Mouse (Mus musculus) kidney, embryonic 14.5 days (tissue): Measurements from ENCODE around the gene Gm12166. TPM values are rescaled to one million over a fixed set of nuclear protein-coding genes. Genes with fewer than 3 reads are reported as not detected.

Experiments
- ATAC-seq: fragments of 200-750 bp; cut with Nextera tagmentation; 2 replicates; pipeline ENCODE4 v1.8.0; 2017; ENCODE audit warnings: moderate number of reproducible peaks, mild to moderate bottlenecking, moderate TSS enrichment, moderate library complexity; ENCODE audit not compliant: low FRiP score, low TSS enrichment
- H3K27ac ChIP-seq: fragments of 300-500 bp; sonication (generic); 2 replicates; pipeline ENCODE4 v1.5.1; 2014; ENCODE audit warnings: low read depth, mild to moderate bottlenecking, low read length, moderate library complexity, mixed read lengths
- H3K27me3 ChIP-seq: fragments of 300-500 bp; sonication (generic); 2 replicates; pipeline ENCODE4 v1.6.1; 2014; ENCODE audit warnings: mild to moderate bottlenecking, low read length; ENCODE audit not compliant: control insufficient read depth, insufficient read depth
- H3K36me3 ChIP-seq: fragments of 300-500 bp; sonication (generic); 2 replicates; pipeline ENCODE4 v1.6.1; 2014; ENCODE audit warnings: low read length, mixed read lengths; ENCODE audit not compliant: control insufficient read depth, insufficient read depth
- H3K4me1 ChIP-seq: fragments of 300-500 bp; sonication (generic); 2 replicates; pipeline ENCODE4 v1.6.1; 2014; ENCODE audit warnings: low read length, mixed read lengths; ENCODE audit not compliant: control insufficient read depth, insufficient read depth
- H3K4me2 ChIP-seq: fragments of 300-500 bp; sonication (generic); replicated peaks from 2 replicates; pipeline ENCODE4 v1.6.1; 2014; ENCODE audit warnings: low read depth, mild to moderate bottlenecking, low read length
- H3K4me3 ChIP-seq: fragments of 300-500 bp; sonication (generic); 2 replicates; pipeline ENCODE4 v1.5.1; 2014; ENCODE audit warnings: mild to moderate bottlenecking, low read length
- H3K9ac ChIP-seq: fragments of 300-500 bp; sonication (generic); 2 replicates; pipeline ENCODE4 v1.6.1; 2014; ENCODE audit warnings: low read depth, mild to moderate bottlenecking, low read length, moderate library complexity
- H3K9me3 ChIP-seq: fragments of 300-500 bp; sonication (generic); 2 replicates; pipeline ENCODE4 v1.6.1; 2016; ENCODE audit warnings: low read length; ENCODE audit not compliant: control insufficient read depth
- WGBS: fragments of 180-500 bp; shearing (Covaris S2); extraction: QIAGEN DNeasy Blood & Tissue Kit; methylation state at CpG from one replicate; pipeline ENCODE4 v1.1.7; 2014; 5-methylcytosine and 5-hydroxymethylcytosine counted together
- polyA plus RNA-seq: library from polyadenylated mRNA; unstranded; fragments of >200 nt; fragmentation: Nextera tagmentation; extraction: Ambion mirVana; gene quantifications from 2 replicates; pipeline ENCODE4 v1.2.1, GENCODE M21; 2014

Gm12166 gene
- polyA plus RNA-seq, 1 experiment from 2014 or later, result 5.0 TPM

DNA sequence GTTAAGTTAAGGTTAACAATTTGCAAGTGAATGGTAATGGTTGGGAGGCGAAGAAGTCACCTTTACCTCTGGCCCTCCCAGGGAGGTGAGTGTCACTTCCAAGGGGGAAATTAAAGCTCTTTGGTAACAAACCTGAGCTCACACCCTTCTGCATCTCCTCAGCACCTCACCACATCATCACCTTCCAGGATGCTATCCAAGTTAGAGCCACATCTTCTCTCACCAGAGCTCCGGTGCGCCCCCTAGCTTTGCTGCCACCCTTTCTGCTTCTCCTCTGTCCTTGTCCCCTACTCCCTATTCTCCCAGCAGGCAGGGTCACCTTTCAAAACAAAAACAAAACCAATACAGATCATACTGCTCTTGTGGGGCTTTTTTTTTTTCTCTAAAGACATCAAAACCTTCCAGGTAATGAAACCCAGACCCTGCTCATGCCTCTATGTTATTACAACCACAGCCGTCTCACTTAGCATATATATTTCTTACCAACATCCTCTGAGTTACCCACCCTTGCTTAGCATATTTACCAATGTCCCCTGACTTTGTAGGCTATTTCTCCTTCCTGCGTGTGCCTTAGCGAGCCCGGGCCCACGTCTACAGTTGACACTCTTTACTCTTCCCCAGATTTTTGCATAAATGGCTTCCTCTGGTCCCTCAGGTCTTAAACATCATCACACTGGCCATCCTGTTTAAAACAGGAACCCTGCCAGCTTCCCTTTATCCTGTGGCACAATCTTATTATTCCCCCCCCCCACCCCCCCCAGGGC, 7.9 kb upstream of the Gm12166 start:
- no peak overlapping the region for H3K4me2 ChIP-seq
- peaks cover 5% of the 10 kb centered on the region; the same call in 1 of the 2 replicates for H3K36me3 ChIP-seq
- no peaks in the 10 kb centered on the region for H3K27me3 ChIP-seq
- H3K9ac ChIP-seq, result no peak overlapping the region
- ATAC-seq, result no peak
- H3K27ac ChIP-seq, result no peak overlapping the region
- peaks cover 28% of the 10 kb centered on the region for H3K4me1 ChIP-seq
- no peaks in the 10 kb centered on the region for H3K9me3 ChIP-seq
- no peak overlapping the region for H3K4me3 ChIP-seq
- WGBS, result 75% methylated on average over 8 of the region's 8 CpGs

DNA sequence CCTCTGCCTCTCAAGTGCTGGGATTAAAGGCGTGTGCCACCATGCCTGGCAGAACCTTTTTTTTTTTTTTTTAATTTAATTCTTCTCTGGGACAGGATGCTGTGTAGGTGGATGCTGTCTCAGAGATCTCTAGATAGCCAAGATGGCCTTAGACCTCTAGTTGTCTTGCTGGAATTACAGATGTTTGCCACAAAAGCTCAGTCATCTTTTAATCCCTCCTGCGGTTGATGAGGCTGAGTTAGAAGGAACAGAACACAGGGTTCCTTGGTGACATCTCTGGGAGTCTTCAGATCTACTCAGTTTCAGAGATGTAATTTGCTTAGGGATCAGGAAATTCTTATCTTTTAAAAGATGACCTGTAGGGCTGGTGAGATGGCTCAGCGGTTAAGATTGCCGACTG, 6.8 kb upstream of the Gm12166 start:
- Histone ChIP-seq H3K27ac (no peak overlapping the region), H3K4me1 (peaks cover 21% of the 10 kb centered on the region; the same call in 1 of the 2 replicates), H3K27me3 (no peaks in the 10 kb centered on the region), H3K36me3 (peaks cover 5% of the 10 kb centered on the region; the same call in 1 of the 2 replicates), H3K4me2 (no peak overlapping the region), H3K9me3 (no peaks in the 10 kb centered on the region), H3K9ac (no peak overlapping the region), H3K4me3 (no peak overlapping the region)
- WGBS, result 92% methylated on average over 4 of the region's 4 CpGs
- no peak for ATAC-seq

DNA sequence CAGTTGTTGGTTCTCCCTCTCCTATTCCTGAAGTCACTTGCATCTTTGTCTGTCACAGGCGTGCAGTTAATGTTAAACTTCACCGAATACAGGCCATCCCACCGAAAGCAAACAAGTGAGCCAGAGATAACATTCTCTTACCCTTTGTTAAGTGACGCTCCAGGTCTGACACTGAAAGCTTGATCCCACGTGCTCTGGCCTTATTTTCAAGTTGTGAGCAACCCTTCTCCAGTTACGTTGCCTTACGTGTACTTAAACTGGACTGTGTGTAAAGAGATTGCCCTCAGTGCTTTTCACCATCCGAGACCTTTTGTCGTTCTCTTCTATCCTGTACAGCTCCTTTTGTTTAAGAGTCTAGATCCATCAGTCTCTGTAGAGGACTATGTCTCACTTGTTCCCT, 5.9 kb upstream of the Gm12166 start:
- H3K27ac ChIP-seq, result no peak overlapping the region
- no peak for ATAC-seq
- peak overlapping the region; percentile 60 for H3K4me2 ChIP-seq
- no peaks in the 10 kb centered on the region for H3K27me3 ChIP-seq
- H3K9ac ChIP-seq, result no peak overlapping the region; the same call in 1 of the 2 replicates
- peaks cover 18% of the 10 kb centered on the region; the same call in 1 of the 2 replicates for H3K4me1 ChIP-seq
- WGBS, result 24% methylated on average over 9 of the region's 9 CpGs
- H3K9me3 ChIP-seq, result no peaks in the 10 kb centered on the region
- H3K36me3 ChIP-seq, result peaks cover 5% of the 10 kb centered on the region; the same call in 1 of the 2 replicates
- peak overlapping the region; percentile 69; the same call in 1 of the 2 replicates for H3K4me3 ChIP-seq

DNA sequence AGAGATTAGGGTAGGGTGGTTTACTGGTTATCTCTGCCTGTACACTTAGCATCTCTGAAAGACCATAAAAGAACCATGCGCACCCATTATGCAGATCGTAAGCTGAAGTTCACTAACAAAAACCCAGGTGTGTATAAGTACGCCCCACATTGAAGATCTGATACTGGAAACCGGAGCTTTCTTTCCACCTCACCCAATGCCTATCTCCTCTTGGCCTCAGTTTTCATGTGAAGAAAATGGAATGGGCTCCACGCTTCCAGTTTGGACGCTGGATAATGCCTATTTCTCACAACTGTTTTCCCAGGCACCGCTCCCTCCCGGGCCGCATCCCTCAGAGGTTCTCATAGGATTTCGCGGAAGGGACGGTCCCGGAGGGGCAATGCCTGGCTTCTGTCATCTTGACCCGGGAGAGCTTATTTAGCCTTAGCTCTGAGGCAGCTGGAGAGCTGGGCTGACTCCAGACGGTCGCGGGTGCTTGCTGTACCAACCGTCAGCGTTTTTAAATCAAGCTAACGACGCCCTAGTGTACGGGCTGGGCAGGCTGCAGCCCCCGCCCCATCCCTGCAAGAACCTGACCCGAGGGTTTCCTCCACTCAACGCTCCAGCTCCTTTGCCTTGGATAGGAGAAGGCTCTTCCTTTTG, 4.8 kb upstream of the Gm12166 start:
- Histone ChIP-seq H3K4me1 (peaks cover 18% of the 10 kb centered on the region; the same call in 1 of the 2 replicates), H3K27ac (peak overlapping the region; percentile 86), H3K4me3 (peak overlapping the region; percentile 69), H3K27me3 (no peaks in the 10 kb centered on the region), H3K36me3 (peaks cover 5% of the 10 kb centered on the region; the same call in 1 of the 2 replicates), H3K9ac (peak overlapping the region; percentile 78), H3K4me2 (peak overlapping the region; percentile 60), H3K9me3 (no peaks in the 10 kb centered on the region)
- under 1% methylated on average over 25 of the region's 25 CpGs for WGBS
- peak; percentile 26; the same call in 1 of the 2 replicates for ATAC-seq

DNA sequence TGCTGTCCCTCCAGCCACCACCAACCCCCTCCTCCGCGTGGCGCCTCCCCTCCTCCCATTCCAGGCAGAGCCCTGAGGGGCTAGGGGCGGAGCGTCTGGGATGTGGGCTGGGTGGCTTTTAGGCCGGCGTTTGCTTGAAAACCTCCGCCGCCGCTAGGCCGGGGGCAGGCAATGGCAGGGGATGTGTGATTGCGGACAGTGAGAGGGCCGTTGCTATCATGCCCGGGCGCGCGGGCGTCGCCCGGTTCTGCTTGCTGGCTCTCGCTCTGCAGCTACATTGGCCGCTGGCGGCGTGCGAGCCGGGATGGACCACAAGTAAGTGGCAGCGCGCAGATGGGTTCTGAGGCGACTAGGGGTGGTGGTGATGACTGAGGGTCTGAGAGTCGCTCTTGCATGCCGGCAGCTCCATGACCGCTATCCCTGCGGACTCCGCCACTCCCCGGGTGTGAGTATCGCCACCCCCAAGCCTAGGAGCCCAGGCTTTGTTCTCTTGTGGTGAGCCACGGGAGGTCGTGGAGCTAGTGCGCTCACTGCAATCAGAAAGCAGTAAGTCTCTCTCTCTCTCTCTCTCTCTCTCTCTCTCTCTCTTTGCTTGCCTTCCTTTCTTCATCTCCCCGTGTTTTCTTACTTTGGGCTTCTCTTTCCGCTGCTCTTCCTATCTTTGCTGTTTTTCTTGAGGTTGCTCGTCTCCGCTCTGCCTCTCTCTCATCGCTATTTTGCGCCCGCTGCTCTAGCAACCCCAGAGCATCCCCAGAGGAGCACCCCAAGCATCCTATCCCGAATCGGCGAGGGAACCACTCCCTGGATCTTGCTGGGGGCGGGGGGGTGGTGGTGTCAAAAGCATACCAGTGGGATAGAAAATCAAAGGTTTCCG, 4.0 kb upstream of the Gm12166 start, which contains the start of gene Adam19:
Gene Adam19 (plus strand): TSS at position 97 of the 874 bp plus-strand sequence.
- Histone ChIP-seq H3K4me1 (peaks cover 18% of the 10 kb centered on the region; the same call in 1 of the 2 replicates), H3K9ac (peak within 1 kb of the TSS; percentile 78), H3K4me2 (peak within 1 kb of the TSS; percentile 60), H3K9me3 (no peaks in the 10 kb centered on the region), H3K27me3 (no peaks in the 10 kb centered on the region), H3K27ac (peak within 1 kb of the TSS; percentile 86), H3K36me3 (peaks cover 2% of the 10 kb centered on the region; the same call in 1 of the 2 replicates), H3K4me3 (peak within 1 kb of the TSS; percentile 69)
- ATAC-seq, result peak; percentile 86
- under 1% methylated on average over 51 of the region's 51 CpGs for WGBS

DNA sequence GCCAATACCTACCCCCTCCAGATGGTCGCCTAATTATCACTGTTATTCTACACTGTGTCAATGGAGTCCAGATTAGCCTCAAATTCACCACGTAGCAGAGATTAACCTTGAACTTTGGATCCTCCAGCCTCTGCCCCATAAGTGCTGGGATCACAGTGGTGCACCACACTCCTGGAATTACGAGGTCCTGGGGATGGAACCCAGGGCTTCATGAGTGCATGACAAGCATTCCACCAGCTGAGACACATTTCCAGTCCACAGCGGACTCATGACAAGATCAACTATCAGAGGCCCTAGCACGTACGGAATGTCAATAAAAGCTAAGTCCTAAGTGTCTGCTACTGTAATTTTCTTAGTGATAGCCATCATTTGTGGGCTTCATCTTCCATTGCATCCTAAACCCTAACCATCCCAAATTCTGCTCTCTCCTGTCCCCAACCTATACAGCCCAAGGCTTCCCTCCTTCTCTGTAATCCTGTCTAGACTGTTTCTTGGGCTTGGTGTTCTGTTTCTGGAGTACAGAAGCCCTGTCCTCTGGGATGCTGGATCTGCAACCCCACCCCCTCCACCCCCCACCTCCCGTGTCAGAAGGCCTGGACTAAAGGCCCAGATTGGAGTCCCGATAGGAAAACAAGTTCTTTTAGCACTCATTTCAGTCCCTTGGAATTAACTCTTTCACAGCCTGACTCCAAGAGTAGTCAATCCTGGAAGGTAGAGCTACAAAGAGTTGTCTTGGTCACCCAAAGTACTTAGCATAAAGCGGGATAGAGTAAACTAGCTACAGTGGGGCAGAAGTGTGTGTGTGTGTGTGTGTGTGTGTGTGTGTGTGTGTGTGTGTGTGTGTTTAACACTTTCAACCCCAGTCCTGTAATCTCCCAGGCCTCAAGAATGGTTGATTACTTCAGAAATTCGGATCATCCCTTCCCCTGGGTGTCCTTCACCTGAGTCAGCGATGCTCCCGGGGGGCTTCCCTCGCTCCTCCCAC, 3.1 kb upstream of the Gm12166 start:
- Histone ChIP-seq H3K4me2 (peak overlapping the region; percentile 60), H3K36me3 (no peaks in the 10 kb centered on the region; the same call in 1 of the 2 replicates), H3K9ac (peak overlapping the region; percentile 78; the same call in 1 of the 2 replicates), H3K4me3 (peak overlapping the region; percentile 69), H3K4me1 (peaks cover 18% of the 10 kb centered on the region; the same call in 1 of the 2 replicates), H3K27me3 (no peaks in the 10 kb centered on the region), H3K9me3 (no peaks in the 10 kb centered on the region), H3K27ac (peak overlapping the region; percentile 86)
- peak; percentile 44; the same call in 1 of the 2 replicates for ATAC-seq
- WGBS, result 21% methylated on average over 13 of the region's 13 CpGs

DNA sequence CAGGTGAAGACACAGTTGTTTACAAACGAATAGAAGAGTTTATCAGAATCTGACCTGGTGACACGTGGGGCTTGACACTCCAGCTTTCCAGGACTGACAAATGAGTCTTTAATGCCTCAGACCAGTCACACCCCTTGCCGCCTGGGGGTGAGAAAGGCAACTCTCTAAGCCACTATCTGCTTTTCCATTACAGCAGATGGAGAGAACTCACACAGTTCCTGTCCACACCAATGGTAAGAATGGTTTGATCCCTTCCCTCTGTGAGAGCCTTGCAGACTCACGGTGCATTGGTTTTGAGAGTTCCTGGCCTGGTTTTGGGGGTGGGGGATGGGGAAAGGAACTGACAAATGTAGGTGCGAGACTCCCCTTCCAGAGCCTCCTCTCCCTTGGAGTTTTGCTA, 2.2 kb upstream of the Gm12166 start:
- Histone ChIP-seq H3K27me3 (no peaks in the 10 kb centered on the region), H3K9ac (no peak overlapping the region), H3K9me3 (no peaks in the 10 kb centered on the region), H3K27ac (no peak overlapping the region), H3K4me2 (no peak overlapping the region), H3K4me3 (no peak overlapping the region), H3K4me1 (peaks cover 15% of the 10 kb centered on the region; the same call in 1 of the 2 replicates), H3K36me3 (no peaks in the 10 kb centered on the region)
- 41% methylated on average over 5 of the region's 5 CpGs for WGBS
- ATAC-seq, result no peak
